In the genomic region with DNA sequence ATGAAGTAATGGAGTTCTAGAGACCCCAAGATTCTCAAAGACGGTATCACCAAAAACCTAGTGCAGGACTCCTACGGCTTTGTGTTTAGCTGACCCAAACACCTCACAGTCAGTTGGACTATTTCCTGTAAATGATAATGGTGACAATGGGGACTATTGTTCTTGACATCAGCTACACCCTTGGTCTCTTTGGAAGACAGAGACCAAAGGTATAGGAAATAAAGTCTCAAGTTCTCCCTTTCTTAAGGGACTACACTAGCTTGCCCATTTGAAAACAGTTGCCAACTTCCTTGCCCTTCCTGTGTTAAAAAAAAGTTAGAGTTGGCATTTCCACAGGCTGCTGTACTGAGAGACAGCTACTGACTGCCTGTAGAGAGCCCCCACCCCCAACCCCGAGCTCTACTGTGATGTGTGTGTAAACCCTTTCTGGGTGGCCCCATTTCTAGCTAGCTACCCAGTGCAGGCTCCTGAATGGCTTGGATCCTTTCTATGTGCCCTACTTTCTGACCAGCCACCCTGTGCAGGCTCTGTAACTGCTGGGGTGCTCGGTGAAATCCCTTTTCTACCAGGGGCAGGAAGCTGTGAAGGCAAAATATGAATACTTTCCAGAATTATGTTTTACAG, we compare ENCODE assay signal across 13 mouse cellular contexts. TPM values are rescaled to one million over a fixed set of nuclear protein-coding genes. Genes with fewer than 3 reads are reported as not detected.
DNase-seq lines count a peak whose midpoint lies in the region; ATAC-seq lines count a peak whose summit lies in the region.
"Had no signal": no experiment of that assay in that cellular context is flagged by ENCODE, and none has a peak within 500 bp of the region (broad histone marks: within the 10 kb centered on the region; RNA-seq: fewer than 3 reads in every experiment).

No protein-coding gene starts in this region.

- H3K36me3 ChIP-seq in embryonic facial prominence, embryonic 14.5 days (ENCODE audit: control insufficient read depth, insufficient read depth, low read length), result no peaks in the 10 kb centered on the region
- H3K36me3 ChIP-seq in embryonic facial prominence, embryonic 10.5 days (replicated peaks), result no peaks in the 10 kb centered on the region
- H3K36me3 ChIP-seq: limb, embryonic 10.5 days; midbrain, embryonic 12.5 days had no signal

- no peaks in the 10 kb centered on the region for H3K9me3 ChIP-seq in embryonic facial prominence, embryonic 14.5 days (ENCODE audit: control insufficient read depth, low read length)
- no peaks in the 10 kb centered on the region for H3K9me3 ChIP-seq in embryonic facial prominence, embryonic 10.5 days
- H3K9me3 ChIP-seq: limb, embryonic 10.5 days; midbrain, embryonic 12.5 days had no signal

- H3K27ac ChIP-seq in embryonic facial prominence, embryonic 14.5 days (replicated peaks; ENCODE audit: low read depth, low read length), result no peak overlapping the region
- H3K27ac ChIP-seq in embryonic facial prominence, embryonic 10.5 days (replicated peaks), result no peak overlapping the region
- H3K27ac ChIP-seq: limb, embryonic 10.5 days; midbrain, embryonic 12.5 days had no signal

- no peak overlapping the region for H3K4me3 ChIP-seq in embryonic facial prominence, embryonic 14.5 days (ENCODE audit: low read depth, low read length)
- H3K4me3 ChIP-seq in embryonic facial prominence, embryonic 10.5 days, result no peak overlapping the region
- H3K4me3 ChIP-seq: limb, embryonic 10.5 days; midbrain, embryonic 12.5 days had no signal

- no peak overlapping the region for H3K4me2 ChIP-seq in embryonic facial prominence, embryonic 14.5 days (ENCODE audit: low read depth, low read length)
- H3K4me2 ChIP-seq: midbrain, embryonic 12.5 days had no signal

- 37% methylated on average over 4 of the region's 4 CpGs for WGBS in embryonic facial prominence, embryonic 14.5 days
- WGBS in embryonic facial prominence, embryonic 10.5 days, result 52% methylated on average over 4 of the region's 4 CpGs

- H3K4me1 ChIP-seq in embryonic facial prominence, embryonic 14.5 days (ENCODE audit: control insufficient read depth, insufficient read depth, low read length), result peaks cover 15% of the 10 kb centered on the region
- peaks cover 44% of the 10 kb centered on the region for H3K4me1 ChIP-seq in embryonic facial prominence, embryonic 10.5 days
- H3K4me1 ChIP-seq: midbrain, embryonic 12.5 days had no signal

- H3K9ac ChIP-seq in embryonic facial prominence, embryonic 14.5 days (ENCODE audit: low read depth, low read length), result no peak overlapping the region
- H3K9ac ChIP-seq: midbrain, embryonic 12.5 days had no signal

- ATAC-seq in embryonic facial prominence, embryonic 14.5 days (ENCODE audit: low read depth), result peak; percentile 60; the same call in 1 of the 2 replicates
- ATAC-seq: inflammation-experienced regulatory T-cells, adult 6 months had no signal

- no peaks in the 10 kb centered on the region; the same call in 1 of the 2 replicates for H3K27me3 ChIP-seq in embryonic facial prominence, embryonic 14.5 days (replicated peaks; ENCODE audit: control insufficient read depth, insufficient read depth, low read length)
- peaks cover 15% of the 10 kb centered on the region for H3K27me3 ChIP-seq in embryonic facial prominence, embryonic 10.5 days (replicated peaks; ENCODE audit: low read depth, poor library complexity, severe bottlenecking)

- no peak for DNase-seq in embryonic facial prominence, embryonic 14.5 days (ENCODE audit: low spot score)
- no peak for DNase-seq in embryonic facial prominence, embryonic 10.5 days (ENCODE audit: low spot score)
- peak; percentile 57 for DNase-seq in layer of hippocampus, adult 9-11 months
- DNase-seq in layer of hippocampus, adult 9-10 months (ENCODE audit: low spot score), result no peak
- DNase-seq in right cerebral cortex, adult 18-20 months, result peak; percentile 29
- DNase-seq in right cerebral cortex, postnatal 14 days, result no peak
- no peak for DNase-seq in adrenal gland, postnatal 10 days
- no peak for DNase-seq in kidney, adult 8-10 months
- DNase-seq: kidney, postnatal 14 days; thymus, adult 18-20 months had no signal

RNA-seq across cellular contexts. Expression of a gene that starts 19.2 kb away (rescaled TPM):
- polyA plus RNA-seq in embryonic facial prominence, embryonic 14.5 days (2014; fragmentation: Nextera tagmentation; extraction: Ambion mirVana), result 27.0 and 35.9 TPM in 2 replicates
- polyA plus RNA-seq in embryonic facial prominence, embryonic 10.5 days (2016; fragmentation: Nextera tagmentation; extraction: Ambion mirVana), result 50.1 and 65.8 TPM in 2 replicates
- total RNA-seq in adrenal gland, postnatal 10 days (2021), result 10 to 100 TPM; 14.2 to 17.8 TPM
- polyA plus RNA-seq: inflammation-experienced regulatory T-cells, adult 6 months had no signal

Comparison
In these comparisons a context has a peak if more than half of its experiments do, and no peak if none do; other contexts are left out.
1. DNase-seq: peak in layer of hippocampus, adult 9-11 months (single experiment) and right cerebral cortex, adult 18-20 months (single experiment); none in embryonic facial prominence, embryonic 14.5 days (single experiment), embryonic facial prominence, embryonic 10.5 days (single experiment), layer of hippocampus, adult 9-10 months (single experiment), right cerebral cortex, postnatal 14 days (single experiment), adrenal gland, postnatal 10 days (single experiment) and kidney, adult 8-10 months (0 of 2).